Mouse (Mus musculus) fibroblast of lung, adult 2 months (primary cell): ENCODE data around the gene Map4.
"Not testable (repeated sequence)": the region's sequence is repeated elsewhere in the genome, so short reads cannot be mapped to it uniquely, and the experiment has no call there.

Experiments
- DNase-seq: peaks from one replicate; pipeline ENCODE4 v3.0.0-alpha.2; 2011; ENCODE audit warnings: low read depth

Gene Map4

GRCm38 (mm10) chr9:109929131-109929530, 2.1 kb upstream of the Map4 start:
- DNase-seq, result no peak

- no peak for DNase-seq
These were observed 1.2 kb upstream of the Map4 start for GRCm38 (mm10) chr9:109930063-109930462.

- no peak for DNase-seq
These were observed 508 bp upstream of the Map4 start for GRCm38 (mm10) chr9:109930752-109931151.

- no peak for DNase-seq
These were observed 1.1 kb downstream of the Map4 start for GRCm38 (mm10) chr9:109932361-109932755.

GRCm38 (mm10) chr9:109932756-109933375, 1.6 kb downstream of the Map4 start:
- peak; percentile 63 for DNase-seq

GRCm38 (mm10) chr9:109939401-109939800, 8.1 kb downstream of the Map4 start:
- no peak for DNase-seq

GRCm38 (mm10) chr9:109942796-109943195, 11.5 kb downstream of the Map4 start:
- no peak for DNase-seq

GRCm38 (mm10) chr9:109944712-109945111, 13.5 kb downstream of the Map4 start:
- no peak for DNase-seq

GRCm38 (mm10) chr9:109948546-109948945, 17.3 kb downstream of the Map4 start:
- DNase-seq, result no peak

GRCm38 (mm10) chr9:109949801-109950200, 18.5 kb downstream of the Map4 start:
- no peak for DNase-seq

- no peak for DNase-seq
These were observed 22.3 kb downstream of the Map4 start for GRCm38 (mm10) chr9:109953538-109953937.

GRCm38 (mm10) chr9:109954631-109955030, 23.4 kb downstream of the Map4 start:
- no peak for DNase-seq

GRCm38 (mm10) chr9:109959456-109960150, 28.3 kb downstream of the Map4 start:
- no peak for DNase-seq

- DNase-seq, result no peak
These were observed 29.3 kb downstream of the Map4 start for GRCm38 (mm10) chr9:109960593-109960992.

GRCm38 (mm10) chr9:109964761-109965160, 33.5 kb downstream of the Map4 start:
- no peak for DNase-seq

- DNase-seq, result peak; percentile 29
These were observed 37.3 kb downstream of the Map4 start for GRCm38 (mm10) chr9:109968351-109969116.

- peak; percentile 12 for DNase-seq
These were observed 37.9 kb downstream of the Map4 start for GRCm38 (mm10) chr9:109969181-109969580.

- no peak for DNase-seq
These were observed 38.6 kb downstream of the Map4 start for GRCm38 (mm10) chr9:109969792-109970336.

- not testable (repeated sequence) for DNase-seq
These were observed 40.5 kb downstream of the Map4 start for GRCm38 (mm10) chr9:109971711-109972110.

GRCm38 (mm10) chr9:109980223-109980622, 49.0 kb downstream of the Map4 start:
- not testable (repeated sequence) for DNase-seq

GRCm38 (mm10) chr9:109985416-109985815, 54.2 kb downstream of the Map4 start:
- peak; percentile 64 for DNase-seq

GRCm38 (mm10) chr9:109989084-109989483, 57.8 kb downstream of the Map4 start:
- DNase-seq, result no peak

GRCm38 (mm10) chr9:109997441-109997840, 66.2 kb downstream of the Map4 start:
- DNase-seq, result no peak
